Mouse (Mus musculus) cerebellum, adult 2 months (tissue): ENCODE measurements around the gene Mab21l2. TPM values are rescaled to one million over a fixed set of nuclear protein-coding genes. Genes with fewer than 3 reads are reported as not detected.

ENCODE experiments used
- DNase-seq, 2 experiments: peaks; one replicate each; pipeline ENCODE4 v3.0.0; 2021
- H3K27ac ChIP-seq: fragments of 200-500 bp; 2 replicates; pipeline ENCODE4 v1.5.1; 2012; ENCODE audit warnings: low read length, control low read depth, inconsistent platforms; ENCODE audit not compliant: insufficient read depth
- H3K27me3 ChIP-seq: fragments of 200-500 bp; 2 replicates; pipeline ENCODE4 v1.6.1; 2012; ENCODE audit warnings: inconsistent platforms, mild to moderate bottlenecking, low read length, moderate library complexity; ENCODE audit not compliant: control insufficient read depth, insufficient read depth
- H3K4me1 ChIP-seq: fragments of 200-500 bp; 2 replicates; pipeline ENCODE4 v1.6.1; 2011; ENCODE audit warnings: low read length; ENCODE audit not compliant: control insufficient read depth, insufficient read depth
- H3K4me3 ChIP-seq: fragments of 200-500 bp; replicated peaks from 2 replicates; pipeline ENCODE3; 2011; ENCODE audit warnings: mild to moderate bottlenecking, low read depth, low read length, control low read depth; ENCODE audit not compliant: insufficient read depth
- CTCF ChIP-seq: fragments of 200-500 bp; IDR thresholded peaks from 2 replicates; pipeline ENCODE4 v1.5.1; 2011; ENCODE audit warnings: low read depth, mild to moderate bottlenecking, control low read depth, low read length, moderate library complexity, borderline replicate concordance; ENCODE audit not compliant: insufficient read depth
- POLR2A ChIP-seq: fragments of 200-500 bp; IDR thresholded peaks from 2 replicates; pipeline ENCODE4 v1.6.1; 2011; ENCODE audit warnings: low read length, control low read depth, borderline replicate concordance; ENCODE audit not compliant: insufficient read depth
- WGBS: fragments of 180-500 bp; shearing (Covaris S2); methylation state at CpG from one replicate; pipeline ENCODE4 v1.1.7; 2018; 5-methylcytosine and 5-hydroxymethylcytosine counted together
- polyA plus RNA-seq: library from polyadenylated mRNA; depleted of rRNA; stranded (reverse); fragments of >200 nt; gene quantifications from 2 replicates; pipeline ENCODE4 v1.2.3, GENCODE M21; 2012; rRNA removed

The Mab21l2 gene
- 15.7 and 19.4 TPM in 2 replicates for polyA plus RNA-seq

GRCm38 (mm10) chr3:86548091-86549015 lies at the start of gene Mab21l2:
Gene Mab21l2, minus strand, starts transcription at chr3:86548629.
- no peaks in the 10 kb centered on the region; the same call in 1 of the 2 replicates for H3K27me3 ChIP-seq
- WGBS: 43% methylated on average over 25 of the region's 25 CpGs
- no peaks in the 10 kb centered on the region for H3K4me1 ChIP-seq
- TF ChIP-seq CTCF: no peak
- 0 out of 2 replicates have a peak, but pooled peaks have one; percentile 6 for TF ChIP-seq POLR2A
- peak within 1 kb of the TSS; percentile 50 for H3K4me3 ChIP-seq
- peak; percentile 49 to 54 for DNase-seq
- no peak within 1 kb of the TSS for H3K27ac ChIP-seq

GRCm38 (mm10) chr3:86575312-86575711 lies 26.9 kb upstream of the Mab21l2 start:
- Histone ChIP-seq H3K4me3 (no peak overlapping the region), H3K4me1 (no peaks in the 10 kb centered on the region), H3K27ac (no peak overlapping the region), H3K27me3 (no peaks in the 10 kb centered on the region)
- no peak for TF ChIP-seq CTCF
- no peak for DNase-seq

DNA sequence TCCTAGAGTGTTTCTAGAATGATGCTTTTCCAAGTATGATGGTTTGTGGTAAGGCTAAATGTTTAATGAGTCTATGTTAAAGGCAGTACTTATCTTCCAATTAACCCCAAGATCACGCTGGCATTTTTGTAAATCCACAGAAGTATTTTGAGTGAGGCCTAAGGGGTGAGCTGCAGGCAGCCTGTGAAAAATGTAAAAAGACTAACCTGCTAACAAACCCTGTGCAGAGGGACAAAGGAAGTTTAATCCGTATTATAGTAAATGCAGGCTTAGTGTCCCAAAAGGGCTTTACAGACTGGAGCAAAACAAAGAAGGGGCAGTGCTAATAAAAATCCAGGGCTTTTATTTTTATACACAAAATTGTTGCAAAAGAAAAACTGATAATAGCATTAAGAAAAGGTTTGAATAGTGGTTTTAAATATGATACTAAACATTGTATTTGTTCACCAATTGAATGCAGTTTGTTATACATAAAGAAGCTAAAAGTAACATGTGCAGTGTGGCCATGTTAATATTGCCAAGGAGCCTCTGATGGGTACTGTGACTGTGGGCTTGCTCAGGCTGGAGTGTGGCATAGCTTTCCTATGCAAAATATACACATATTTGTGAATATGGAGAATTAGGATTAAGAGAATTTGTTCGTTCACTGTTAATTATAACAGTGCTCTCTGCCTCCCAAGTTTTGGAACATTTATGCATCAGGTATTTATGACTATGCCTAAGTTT lies 24.3 kb upstream of the Mab21l2 start:
- WGBS: 80% methylated on average over 3 of the region's 3 CpGs
- no peak overlapping the region for H3K27ac ChIP-seq
- DNase-seq: no peak
- TF ChIP-seq POLR2A: no peak
- no peak for TF ChIP-seq CTCF
- H3K27me3 ChIP-seq: no peaks in the 10 kb centered on the region
- no peak overlapping the region for H3K4me3 ChIP-seq
- no peaks in the 10 kb centered on the region for H3K4me1 ChIP-seq

GRCm38 (mm10) chr3:86571518-86571917 lies 23.1 kb upstream of the Mab21l2 start:
- H3K4me1 ChIP-seq: no peaks in the 10 kb centered on the region
- TF ChIP-seq CTCF: no peak
- TF ChIP-seq POLR2A: no peak

DNA sequence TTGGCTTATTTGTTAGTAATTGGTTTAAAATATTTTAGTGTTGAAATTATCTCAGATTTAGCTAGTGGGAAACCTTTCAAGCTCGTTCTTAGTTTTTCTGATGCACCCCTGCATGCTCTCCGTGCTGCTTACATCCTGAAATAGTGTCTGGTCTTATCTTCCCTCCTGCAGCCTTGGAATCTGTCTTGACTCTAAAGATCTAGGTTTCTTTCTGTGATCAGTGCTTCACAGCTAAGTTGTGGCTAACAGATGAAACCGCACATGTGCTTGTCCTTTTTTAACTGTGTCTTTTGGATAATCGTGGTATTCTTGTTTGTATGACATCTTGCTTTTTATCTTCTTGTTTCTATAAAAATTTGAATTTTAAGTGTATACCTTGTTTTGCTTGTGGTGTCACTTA lies 18.9 kb upstream of the Mab21l2 start:
- DNase-seq: no peak
- no peak overlapping the region for H3K27ac ChIP-seq
- no peaks in the 10 kb centered on the region for H3K27me3 ChIP-seq
- TF ChIP-seq CTCF (no peak), POLR2A (no peak)
- H3K4me3 ChIP-seq: no peak overlapping the region
- 82% methylated on average over 4 of the region's 4 CpGs for WGBS
- no peaks in the 10 kb centered on the region for H3K4me1 ChIP-seq

More at GRCm38 (mm10) chr3:86571518-86571917, 23.1 kb upstream of the Mab21l2 start:
- Histone ChIP-seq H3K27me3 (no peaks in the 10 kb centered on the region), H3K27ac (no peak overlapping the region), H3K4me3 (no peak overlapping the region)
- no peak for DNase-seq
- 69% methylated on average over 4 of the region's 4 CpGs for WGBS

DNA sequence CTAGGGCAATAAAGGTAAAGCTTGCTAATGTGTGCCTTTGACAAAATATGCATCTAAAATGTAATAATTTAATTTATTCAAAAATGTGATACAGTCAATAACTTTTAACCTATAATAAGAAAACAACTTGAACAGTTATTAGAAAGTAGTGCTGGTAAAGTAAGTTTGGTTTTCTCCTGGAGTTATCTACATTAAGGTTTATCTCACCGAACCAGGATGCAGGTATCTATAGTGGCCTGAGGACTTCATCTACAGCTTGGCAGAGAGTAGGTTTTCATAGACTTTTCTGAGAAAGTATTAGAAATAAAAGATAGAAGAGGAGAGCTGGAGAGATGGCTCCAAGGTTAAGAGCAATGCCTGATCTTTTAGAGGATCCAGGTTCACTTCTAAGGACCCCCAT lies 13.0 kb upstream of the Mab21l2 start:
- Histone ChIP-seq H3K4me1 (no peaks in the 10 kb centered on the region), H3K27ac (no peak overlapping the region), H3K27me3 (no peaks in the 10 kb centered on the region), H3K4me3 (no peak overlapping the region)
- DNase-seq: no peak
- 94% methylated on average over 1 of the region's 1 CpGs for WGBS
- TF ChIP-seq POLR2A: no peak
- no peak for TF ChIP-seq CTCF

DNA sequence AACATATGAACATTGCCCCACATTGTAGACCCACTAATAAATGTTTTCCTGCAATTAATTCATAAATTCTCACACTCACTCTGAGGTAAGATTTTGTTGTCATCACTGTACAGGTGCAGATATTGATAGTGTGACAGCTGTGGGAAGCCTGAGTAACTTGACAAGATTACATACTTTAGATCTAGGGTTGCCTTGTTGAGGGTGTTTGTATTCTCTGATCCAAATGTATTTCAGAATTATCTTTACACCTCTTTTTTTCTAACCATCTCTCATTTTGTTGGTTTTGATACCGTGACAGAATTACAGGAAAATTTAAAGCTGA lies 12.6 kb upstream of the Mab21l2 start:
- Histone ChIP-seq H3K27ac (no peak overlapping the region), H3K4me1 (no peaks in the 10 kb centered on the region), H3K27me3 (no peaks in the 10 kb centered on the region), H3K4me3 (no peak overlapping the region)
- no peak for DNase-seq
- no peak for TF ChIP-seq POLR2A
- 91% methylated on average over 1 of the region's 1 CpGs for WGBS
